ENCODE assay signal across 9 mouse cellular contexts in the genomic region with DNA sequence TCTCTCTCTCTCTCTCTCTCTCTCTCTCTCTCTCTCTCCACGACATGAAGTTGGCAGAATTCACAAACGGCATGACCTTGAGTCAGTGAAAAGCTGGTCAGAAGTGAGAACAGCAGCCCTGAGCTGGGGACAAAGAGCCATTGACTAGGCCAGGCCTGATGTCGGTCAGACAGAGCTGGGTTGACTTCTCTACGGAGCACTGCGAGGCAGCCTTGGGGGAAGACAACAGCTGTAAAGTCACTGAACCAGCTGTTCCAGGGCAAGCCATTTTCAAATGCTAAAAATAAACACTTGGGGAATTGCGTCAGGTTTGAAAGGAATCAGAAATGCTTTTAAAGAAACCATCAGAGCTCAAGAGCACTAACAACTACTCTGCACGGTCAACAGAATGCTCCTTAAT. TPM values are rescaled to one million over a fixed set of nuclear protein-coding genes. Genes with fewer than 3 reads are reported as not detected.
DNase-seq lines count a peak whose midpoint lies in the region; ATAC-seq and TF ChIP-seq lines count a peak whose summit lies in the region.
"Had no signal": no experiment of that assay in that cellular context is flagged by ENCODE, and none has a peak within 500 bp of the region (broad histone marks: within the 10 kb centered on the region; RNA-seq: fewer than 3 reads in every experiment).

No protein-coding gene starts in this region.

- H3K4me1 ChIP-seq in heart, embryonic 13.5 days = peaks cover 78% of the 10 kb centered on the region
- H3K4me1 ChIP-seq in forebrain, embryonic 12.5 days = peaks cover 17% of the 10 kb centered on the region; the same call in 1 of the 2 replicates

- no peaks in the 10 kb centered on the region for H3K9me3 ChIP-seq in heart, embryonic 13.5 days
- no peaks in the 10 kb centered on the region for H3K9me3 ChIP-seq in forebrain, embryonic 12.5 days
- H3K9me3 ChIP-seq: neural tube, embryonic 12.5 days had no signal

- H3K4me2 ChIP-seq in heart, embryonic 13.5 days = peak overlapping the region; percentile 13; the same call in 1 of the 2 replicates
- H3K4me2 ChIP-seq in forebrain, embryonic 12.5 days = no peak overlapping the region
- H3K4me2 ChIP-seq: neural tube, embryonic 12.5 days had no signal

- WGBS in heart, embryonic 13.5 days = 23% methylated on average over 7 of the region's 7 CpGs
- 70% methylated on average over 7 of the region's 7 CpGs for WGBS in forebrain, embryonic 12.5 days

- TF ChIP-seq CTCF in layer of hippocampus, adult 2 months (conservative IDR thresholded peaks at IDR 0.05) = no peak

- H3K36me3 ChIP-seq in heart, embryonic 13.5 days = peaks cover 5% of the 10 kb centered on the region; the same call in 1 of the 2 replicates
- H3K36me3 ChIP-seq in forebrain, embryonic 12.5 days (replicated peaks) = no peaks in the 10 kb centered on the region
- H3K36me3 ChIP-seq: neural tube, embryonic 12.5 days had no signal

- H3K9ac ChIP-seq in heart, embryonic 13.5 days = peak overlapping the region; percentile 50
- no peak overlapping the region for H3K9ac ChIP-seq in forebrain, embryonic 12.5 days
- H3K9ac ChIP-seq: neural tube, embryonic 12.5 days had no signal

- DNase-seq in layer of hippocampus, adult 2 months (ENCODE audit: low spot score in 2 of 2) = peak in 1 of 2 experiments; percentile 23
- no peak for DNase-seq in layer of hippocampus, postnatal 14 days (ENCODE audit: low spot score in 2 of 2)
- peak; percentile 66 to 68 for DNase-seq in adrenal gland, postnatal 36 days
- DNase-seq in lung, postnatal 14 days = peak; percentile 45
- DNase-seq in left cerebral cortex, adult 18-20 months (ENCODE audit: low spot score in 2 of 2) = no peak
- DNase-seq in urinary bladder, postnatal 14 days (ENCODE audit: low spot score) = no peak

- H3K27me3 ChIP-seq in heart, embryonic 13.5 days (replicated peaks) = no peaks in the 10 kb centered on the region
- no peaks in the 10 kb centered on the region for H3K27me3 ChIP-seq in forebrain, embryonic 12.5 days
- H3K27me3 ChIP-seq: neural tube, embryonic 12.5 days had no signal

- H3K4me3 ChIP-seq in layer of hippocampus, adult 2 months = no peak overlapping the region
- H3K4me3 ChIP-seq in heart, embryonic 13.5 days = no peak overlapping the region
- no peak overlapping the region for H3K4me3 ChIP-seq in forebrain, embryonic 12.5 days (replicated peaks)
- H3K4me3 ChIP-seq: neural tube, embryonic 12.5 days had no signal

- ATAC-seq in heart, embryonic 13.5 days (ENCODE audit: extremely low read depth, insufficient number of reproducible peaks, low FRiP score, low TSS enrichment) = no peak
- ATAC-seq in forebrain, embryonic 12.5 days (ENCODE audit: low FRiP score) = no peak

- peak overlapping the region; percentile 73 for H3K27ac ChIP-seq in layer of hippocampus, adult 2 months
- peak overlapping the region; percentile 89 for H3K27ac ChIP-seq in heart, embryonic 13.5 days (replicated peaks)
- H3K27ac ChIP-seq in forebrain, embryonic 12.5 days = no peak overlapping the region
- H3K27ac ChIP-seq: neural tube, embryonic 12.5 days had no signal

RNA-seq across cellular contexts. Expression of a gene that starts 13.2 kb away (rescaled TPM):
- total RNA-seq in layer of hippocampus, adult 2 months (2021) = 10 to 100 TPM; 88.9 to 89.8 TPM
- 10 to 100 TPM; 88.0 to 93.8 TPM for total RNA-seq in layer of hippocampus, postnatal 14 days (2021)
- total RNA-seq in adrenal gland, postnatal 36 days (2021) = 10 to 100 TPM; 50.4 to 74.4 TPM
- polyA plus RNA-seq in heart, embryonic 13.5 days (2015; fragmentation: Nextera tagmentation; extraction: Ambion mirVana) = 14.4 and 15.6 TPM in 2 replicates
- 10 to 100 TPM; 91.4 to 94.1 TPM for total RNA-seq in left cerebral cortex, adult 18-20 months (2021)
- polyA plus RNA-seq in forebrain, embryonic 12.5 days (2016; fragmentation: Nextera tagmentation; extraction: Ambion mirVana) = 16.6 and 17.9 TPM in 2 replicates

RNA-seq across cellular contexts. Expression of a gene that starts 58.4 kb away (rescaled TPM):
- 10 to 100 TPM; 32.1 to 32.2 TPM for total RNA-seq in layer of hippocampus, adult 2 months (2021)
- total RNA-seq in layer of hippocampus, postnatal 14 days (2021) = 10 to 100 TPM; 30.2 to 33.8 TPM
- 10 to 100 TPM; 28.4 to 31.3 TPM for total RNA-seq in adrenal gland, postnatal 36 days (2021)
- polyA plus RNA-seq in heart, embryonic 13.5 days (2015; fragmentation: Nextera tagmentation; extraction: Ambion mirVana) = 35.8 and 39.4 TPM in 2 replicates
- 10 to 100 TPM; 26.7 to 27.1 TPM for total RNA-seq in left cerebral cortex, adult 18-20 months (2021)
- 57.3 and 58.4 TPM in 2 replicates for polyA plus RNA-seq in forebrain, embryonic 12.5 days (2016; fragmentation: Nextera tagmentation; extraction: Ambion mirVana)

Comparison
In these comparisons a context has a peak if more than half of its experiments do, and no peak if none do; other contexts are left out.
1. DNase-seq: peak in adrenal gland, postnatal 36 days (2 of 2) and lung, postnatal 14 days (single experiment); none in layer of hippocampus, postnatal 14 days (0 of 2), left cerebral cortex, adult 18-20 months (0 of 2) and urinary bladder, postnatal 14 days (single experiment).